10 mouse cellular contexts compared by ENCODE assay signal in the genomic region with DNA sequence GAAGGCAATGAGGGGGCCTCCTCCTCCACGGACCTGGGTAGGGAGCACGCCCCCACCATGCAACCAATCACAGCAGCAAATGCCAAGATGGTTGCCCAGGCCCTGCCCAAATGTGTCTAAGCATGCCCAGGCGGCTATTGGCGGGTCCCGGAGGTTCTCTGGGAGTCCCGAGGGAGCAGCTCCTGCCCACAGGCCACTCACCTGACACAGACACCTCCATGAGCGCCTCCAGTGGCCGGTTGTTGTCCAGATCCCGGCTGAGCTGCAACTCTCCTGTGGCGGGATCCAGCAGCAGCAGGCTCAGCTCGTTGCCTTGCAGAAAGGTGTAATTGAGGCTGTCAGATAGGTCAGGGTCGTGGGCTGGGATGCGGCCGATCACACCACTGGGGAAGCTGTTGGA. TPM values are rescaled to one million over a fixed set of nuclear protein-coding genes. Genes with fewer than 3 reads are reported as not detected.
DNase-seq lines count a peak whose midpoint lies in the region; ATAC-seq lines count a peak whose summit lies in the region.
"Had no signal": no experiment of that assay in that cellular context is flagged by ENCODE, and none has a peak within 500 bp of the region (broad histone marks: within the 10 kb centered on the region; RNA-seq: fewer than 3 reads in every experiment).

No protein-coding gene starts in this region.

- ATAC-seq in heart, embryonic 11.5 days (replicated peaks; ENCODE audit: insufficient number of reproducible peaks, low FRiP score, low TSS enrichment) = no peak
- no peak for ATAC-seq in lung, embryonic 15.5 days (ENCODE audit: borderline replicate concordance, extremely low read depth, low FRiP score, low TSS enrichment)
- ATAC-seq in hindbrain, embryonic 14.5 days (ENCODE audit: low FRiP score) = no peak
- no peak for ATAC-seq in neural tube, embryonic 14.5 days (ENCODE audit: low read depth)
- ATAC-seq: intestine, embryonic 15.5 days had no signal

- H3K4me1 ChIP-seq in heart, embryonic 10.5 days = peaks cover 62% of the 10 kb centered on the region
- H3K4me1 ChIP-seq in heart, embryonic 11.5 days (ENCODE audit: control insufficient read depth, insufficient read depth, low read length) = peaks cover 4% of the 10 kb centered on the region
- H3K4me1 ChIP-seq in lung, embryonic 15.5 days = peaks cover 32% of the 10 kb centered on the region
- peaks cover 23% of the 10 kb centered on the region for H3K4me1 ChIP-seq in hindbrain, embryonic 14.5 days (replicated peaks; ENCODE audit: control insufficient read depth, insufficient read depth, low read length)
- peaks cover 10% of the 10 kb centered on the region; the same call in 1 of the 2 replicates for H3K4me1 ChIP-seq in neural tube, embryonic 14.5 days (ENCODE audit: control insufficient read depth, insufficient read depth, low read length)

- H3K9me3 ChIP-seq in heart, embryonic 10.5 days = no peaks in the 10 kb centered on the region
- no peaks in the 10 kb centered on the region for H3K9me3 ChIP-seq in heart, embryonic 11.5 days (replicated peaks; ENCODE audit: control insufficient read depth, low read length)
- H3K9me3 ChIP-seq in lung, embryonic 15.5 days = no peaks in the 10 kb centered on the region
- H3K9me3 ChIP-seq in hindbrain, embryonic 14.5 days (ENCODE audit: control insufficient read depth, low read length) = peaks cover 5% of the 10 kb centered on the region; the same call in 1 of the 2 replicates
- no peaks in the 10 kb centered on the region for H3K9me3 ChIP-seq in neural tube, embryonic 14.5 days (ENCODE audit: control insufficient read depth, low read length)
- H3K9me3 ChIP-seq: intestine, embryonic 15.5 days had no signal

- H3K27ac ChIP-seq in heart, embryonic 10.5 days = no peak overlapping the region
- no peak overlapping the region for H3K27ac ChIP-seq in heart, embryonic 11.5 days (ENCODE audit: low read depth, low read length)
- no peak overlapping the region for H3K27ac ChIP-seq in lung, embryonic 15.5 days
- H3K27ac ChIP-seq in hindbrain, embryonic 14.5 days = no peak overlapping the region
- no peak overlapping the region for H3K27ac ChIP-seq in neural tube, embryonic 14.5 days (ENCODE audit: low read depth, low read length)
- H3K27ac ChIP-seq: intestine, embryonic 15.5 days had no signal

- H3K27me3 ChIP-seq in heart, embryonic 10.5 days (ENCODE audit: insufficient read depth, poor library complexity, severe bottlenecking) = peaks cover 48% of the 10 kb centered on the region
- peaks cover 25% of the 10 kb centered on the region for H3K27me3 ChIP-seq in heart, embryonic 11.5 days (ENCODE audit: control insufficient read depth, insufficient read depth, low read length)
- peaks cover 42% of the 10 kb centered on the region for H3K27me3 ChIP-seq in lung, embryonic 15.5 days
- H3K27me3 ChIP-seq in hindbrain, embryonic 14.5 days (ENCODE audit: control insufficient read depth, insufficient read depth, low read length) = peaks cover 32% of the 10 kb centered on the region
- peaks cover 16% of the 10 kb centered on the region for H3K27me3 ChIP-seq in neural tube, embryonic 14.5 days (ENCODE audit: control insufficient read depth, insufficient read depth, low read length)

- H3K4me3 ChIP-seq in heart, embryonic 10.5 days = 0 out of 2 replicates have a peak overlapping the region, but pooled peaks have one; percentile 12
- H3K4me3 ChIP-seq in heart, embryonic 11.5 days (ENCODE audit: low read depth, low read length) = no peak overlapping the region
- peak overlapping the region; percentile 22 for H3K4me3 ChIP-seq in lung, embryonic 15.5 days
- H3K4me3 ChIP-seq in hindbrain, embryonic 14.5 days (replicated peaks; ENCODE audit: low read length) = no peak overlapping the region
- no peak overlapping the region for H3K4me3 ChIP-seq in neural tube, embryonic 14.5 days (ENCODE audit: low read depth, low read length)
- H3K4me3 ChIP-seq: intestine, embryonic 15.5 days had no signal

- peaks cover 20% of the 10 kb centered on the region for H3K36me3 ChIP-seq in heart, embryonic 10.5 days
- H3K36me3 ChIP-seq in heart, embryonic 11.5 days (ENCODE audit: control insufficient read depth, insufficient read depth, low read length) = no peaks in the 10 kb centered on the region; the same call in 1 of the 2 replicates
- H3K36me3 ChIP-seq in lung, embryonic 15.5 days = peaks cover 19% of the 10 kb centered on the region; the same call in 1 of the 2 replicates
- no peaks in the 10 kb centered on the region for H3K36me3 ChIP-seq in hindbrain, embryonic 14.5 days (replicated peaks; ENCODE audit: control insufficient read depth, insufficient read depth)
- no peaks in the 10 kb centered on the region for H3K36me3 ChIP-seq in neural tube, embryonic 14.5 days (ENCODE audit: control insufficient read depth, insufficient read depth, low read length)
- H3K36me3 ChIP-seq: intestine, embryonic 15.5 days had no signal

- DNase-seq in heart, embryonic 10.5 days (ENCODE audit: low spot score) = no peak
- no peak for DNase-seq in lung, postnatal 10 days
- no peak for DNase-seq in hindbrain, embryonic 14.5 days (ENCODE audit: low spot score)
- no peak for DNase-seq in frontal cortex, postnatal 36 days (ENCODE audit: low spot score in 2 of 2)
- DNase-seq in cerebellum, adult 9-10 months = no peak
- DNase-seq: gastrocnemius, postnatal 14 days had no signal

- no peak overlapping the region for H3K9ac ChIP-seq in heart, embryonic 11.5 days (ENCODE audit: low read depth, low read length)
- peak overlapping the region; percentile 2; the same call in 1 of the 2 replicates for H3K9ac ChIP-seq in lung, embryonic 15.5 days
- no peak overlapping the region for H3K9ac ChIP-seq in hindbrain, embryonic 14.5 days
- H3K9ac ChIP-seq in neural tube, embryonic 14.5 days (replicated peaks; ENCODE audit: low read depth, low read length) = no peak overlapping the region
- H3K9ac ChIP-seq: intestine, embryonic 15.5 days had no signal

- WGBS in heart, embryonic 10.5 days = 64% methylated on average over 14 of the region's 14 CpGs
- 57% methylated on average over 14 of the region's 14 CpGs for WGBS in heart, embryonic 11.5 days (ENCODE audit: insufficient replicate concordance)
- WGBS in lung, embryonic 15.5 days = 63% methylated on average over 14 of the region's 14 CpGs
- WGBS in hindbrain, embryonic 14.5 days = 81% methylated on average over 14 of the region's 14 CpGs
- WGBS in neural tube, embryonic 14.5 days = 69% methylated on average over 14 of the region's 14 CpGs

- no peak overlapping the region for H3K4me2 ChIP-seq in heart, embryonic 11.5 days
- H3K4me2 ChIP-seq in lung, embryonic 15.5 days = peak overlapping the region; percentile 59
- peak overlapping the region; percentile 38 for H3K4me2 ChIP-seq in hindbrain, embryonic 14.5 days (replicated peaks)
- peak overlapping the region; percentile 11; the same call in 1 of the 2 replicates for H3K4me2 ChIP-seq in neural tube, embryonic 14.5 days (ENCODE audit: low read depth, low read length)
- H3K4me2 ChIP-seq: intestine, embryonic 15.5 days had no signal

RNA-seq across cellular contexts. Expression of gene Celsr1, which starts 3.6 kb away (rescaled TPM):
- 1.3 and 2.3 TPM in 2 replicates for polyA plus RNA-seq in heart, embryonic 10.5 days (2016; fragmentation: Nextera tagmentation; extraction: Ambion mirVana)
- polyA plus RNA-seq in heart, embryonic 11.5 days (2014; fragmentation: Nextera tagmentation; extraction: Ambion mirVana) = 2.1 and 2.2 TPM in 2 replicates
- polyA plus RNA-seq in lung, embryonic 15.5 days (2015; fragmentation: Nextera tagmentation; extraction: Ambion mirVana) = 4.3 and 4.8 TPM in 2 replicates
- polyA plus RNA-seq in hindbrain, embryonic 14.5 days (2014; fragmentation: Nextera tagmentation; extraction: Ambion mirVana) = 2.4 and 2.7 TPM in 2 replicates
- 2.4 and 2.6 TPM in 2 replicates for polyA plus RNA-seq in neural tube, embryonic 14.5 days (2014; fragmentation: Nextera tagmentation; extraction: Ambion mirVana)

RNA-seq across cellular contexts. Expression of gene Gramd4, which starts 27.5 kb away (rescaled TPM):
- 9.6 and 11.6 TPM in 2 replicates for polyA plus RNA-seq in heart, embryonic 10.5 days (2016; fragmentation: Nextera tagmentation; extraction: Ambion mirVana)
- 4.9 and 6.5 TPM in 2 replicates for polyA plus RNA-seq in heart, embryonic 11.5 days (2014; fragmentation: Nextera tagmentation; extraction: Ambion mirVana)
- polyA plus RNA-seq in lung, embryonic 15.5 days (2015; fragmentation: Nextera tagmentation; extraction: Ambion mirVana) = 12.9 and 14.6 TPM in 2 replicates
- 22.2 and 24.9 TPM in 2 replicates for polyA plus RNA-seq in hindbrain, embryonic 14.5 days (2014; fragmentation: Nextera tagmentation; extraction: Ambion mirVana)
- polyA plus RNA-seq in neural tube, embryonic 14.5 days (2014; fragmentation: Nextera tagmentation; extraction: Ambion mirVana) = 17.1 and 23.6 TPM in 2 replicates

Comparison
In these comparisons a context has a peak if more than half of its experiments do, and no peak if none do; other contexts are left out.
1. H3K4me3 ChIP-seq: peak in heart, embryonic 10.5 days (single experiment) and lung, embryonic 15.5 days (single experiment); none in heart, embryonic 11.5 days (single experiment), hindbrain, embryonic 14.5 days (single experiment) and neural tube, embryonic 14.5 days (single experiment).